Mouse (Mus musculus): ENCODE results near the gene Polr3f.

DNA sequence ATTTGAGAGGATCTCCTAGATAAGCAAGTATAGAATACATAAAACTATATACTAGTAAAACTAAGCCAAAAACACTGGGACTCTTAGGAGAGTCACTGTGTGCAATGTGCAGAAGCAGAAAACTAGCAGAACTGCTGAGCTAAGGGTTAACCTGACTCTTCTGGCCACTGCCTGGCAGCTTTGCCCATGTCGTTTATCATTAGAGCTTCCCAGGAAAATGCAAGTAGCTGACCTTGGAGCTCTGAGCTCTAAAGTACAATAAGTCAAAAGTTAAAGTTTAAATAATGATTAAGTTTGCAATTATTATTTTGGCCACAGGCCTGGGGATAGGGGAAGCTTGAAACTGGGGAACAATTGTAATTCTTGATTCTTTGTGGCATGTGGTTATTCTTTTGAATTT, 18.0 kb downstream of the Polr3f start:
- no peak for TF ChIP-seq CTCF (conservative IDR thresholded peaks at IDR 0.05; ENCODE audit: insufficient read depth, insufficient read length, low read depth, low read length)
- TF ChIP-seq POLR2A (IDR thresholded peaks at IDR 0.05; ENCODE audit: low read depth, low read length): no peak

All from kidney, adult 2 months (tissue).